Mouse (Mus musculus): ENCODE results near the gene Ifit1bl1. TPM values are rescaled to one million over a fixed set of nuclear protein-coding genes. Genes with fewer than 3 reads are reported as not detected.

The Ifit1bl1 gene
- polyA plus RNA-seq, 1 experiment from 2014 or later = 19.4 TPM

DNA sequence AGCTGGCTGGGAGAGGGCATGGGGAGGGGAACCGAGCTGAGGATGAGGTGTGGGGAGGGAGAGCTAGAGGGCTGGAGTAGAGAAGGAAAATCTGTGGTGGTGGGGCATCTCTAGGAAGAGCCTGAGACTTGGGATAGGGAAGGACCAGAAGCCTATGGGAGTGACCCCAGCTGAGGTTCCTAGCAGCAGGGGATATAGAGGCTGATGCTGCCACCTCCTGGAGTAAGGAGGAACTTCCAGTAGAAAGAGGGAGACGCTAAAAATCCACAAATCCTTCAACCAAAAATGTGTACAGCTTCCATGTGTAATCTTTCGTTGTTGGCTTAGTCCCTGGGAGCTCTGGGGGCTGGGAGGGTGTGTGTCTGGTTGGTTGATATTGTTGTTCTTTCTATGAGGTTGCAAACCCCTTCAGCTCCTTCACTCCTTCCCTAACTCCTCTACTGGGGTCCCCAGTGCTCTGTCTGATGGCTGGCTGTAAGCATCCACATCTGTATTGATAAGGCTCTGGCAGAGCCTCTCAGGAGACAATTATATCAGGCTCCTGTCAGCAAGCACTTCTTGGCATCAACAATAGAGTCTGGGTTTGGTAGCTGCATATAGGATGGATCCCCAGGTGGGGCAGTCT lies 35.3 kb upstream of the Ifit1bl1 start:
- Histone ChIP-seq H3K9ac (ENCODE audit: low read depth, low read length) (no peak overlapping the region), H3K4me3 (ENCODE audit: low read depth, low read length) (no peak overlapping the region), H3K27ac (ENCODE audit: low read depth, low read length) (no peak overlapping the region), H3K9me3 (ENCODE audit: control insufficient read depth) (no peaks in the 10 kb centered on the region), H3K27me3 (replicated peaks; ENCODE audit: control insufficient read depth, insufficient read depth, low read length) (no peaks in the 10 kb centered on the region), H3K4me2 (replicated peaks; ENCODE audit: low read depth) (no peak overlapping the region), H3K4me1 (replicated peaks; ENCODE audit: control insufficient read depth, insufficient read depth, low read length) (0 out of 2 replicates have a peak, but pooled peaks cover 3% of the 10 kb centered on the region), H3K36me3 (ENCODE audit: control insufficient read depth, insufficient read depth) (no peaks in the 10 kb centered on the region)
- no peak for ATAC-seq
- TF ChIP-seq CTCF (IDR thresholded peaks at IDR 0.05; ENCODE audit: low read depth) = peak; percentile 87
- 10% methylated on average over 3 of the region's 3 CpGs for WGBS

DNA sequence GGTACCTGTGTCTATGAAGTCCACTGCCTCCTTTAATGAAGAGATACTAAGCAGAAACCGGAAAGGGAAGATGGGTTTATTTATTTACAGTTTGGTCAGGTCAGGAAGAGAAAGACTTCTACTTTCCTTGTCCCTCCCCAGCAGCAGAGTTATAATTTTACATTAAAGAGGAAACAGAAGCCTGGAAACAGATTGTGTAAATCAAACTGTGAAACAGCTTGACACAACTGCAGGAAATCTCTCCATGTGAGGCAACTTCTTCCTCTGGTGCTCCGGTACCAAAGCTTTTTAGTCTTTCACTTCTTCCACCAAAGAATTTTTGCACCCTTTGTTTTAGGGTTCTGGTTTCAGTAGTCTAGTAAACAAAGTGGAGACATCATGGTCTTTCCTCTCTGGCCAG lies 31.7 kb upstream of the Ifit1bl1 start:
- H3K27ac ChIP-seq (ENCODE audit: low read depth, low read length) = no peak overlapping the region
- ATAC-seq = no peak
- no peaks in the 10 kb centered on the region for H3K9me3 ChIP-seq (ENCODE audit: control insufficient read depth)
- 61% methylated on average over 2 of the region's 2 CpGs for WGBS
- no peak overlapping the region for H3K4me2 ChIP-seq (replicated peaks; ENCODE audit: low read depth)
- no peak overlapping the region for H3K9ac ChIP-seq (ENCODE audit: low read depth, low read length)
- no peak for TF ChIP-seq CTCF (IDR thresholded peaks at IDR 0.05; ENCODE audit: low read depth)
- H3K36me3 ChIP-seq (ENCODE audit: control insufficient read depth, insufficient read depth) = no peaks in the 10 kb centered on the region
- no peak overlapping the region for H3K4me3 ChIP-seq (ENCODE audit: low read depth, low read length)
- no peaks in the 10 kb centered on the region for H3K27me3 ChIP-seq (replicated peaks; ENCODE audit: control insufficient read depth, insufficient read depth, low read length)
- no peaks in the 10 kb centered on the region for H3K4me1 ChIP-seq (replicated peaks; ENCODE audit: control insufficient read depth, insufficient read depth, low read length)

- no peak overlapping the region for H3K4me3 ChIP-seq (ENCODE audit: low read depth, low read length)
- H3K27ac ChIP-seq (ENCODE audit: low read depth, low read length) = no peak overlapping the region
- no peak overlapping the region for H3K9ac ChIP-seq (ENCODE audit: low read depth, low read length)
- no peaks in the 10 kb centered on the region for H3K4me1 ChIP-seq (replicated peaks; ENCODE audit: control insufficient read depth, insufficient read depth, low read length)
- no peaks in the 10 kb centered on the region for H3K27me3 ChIP-seq (replicated peaks; ENCODE audit: control insufficient read depth, insufficient read depth, low read length)
- no peak for ATAC-seq
- TF ChIP-seq CTCF (IDR thresholded peaks at IDR 0.05; ENCODE audit: low read depth) = no peak
- H3K36me3 ChIP-seq (ENCODE audit: control insufficient read depth, insufficient read depth) = no peaks in the 10 kb centered on the region
- H3K9me3 ChIP-seq (ENCODE audit: control insufficient read depth) = no peaks in the 10 kb centered on the region
- H3K4me2 ChIP-seq (replicated peaks; ENCODE audit: low read depth) = no peak overlapping the region
These were observed 29.7 kb upstream of the Ifit1bl1 start for GRCm38 (mm10) chr19:34631487-34631886.

DNA sequence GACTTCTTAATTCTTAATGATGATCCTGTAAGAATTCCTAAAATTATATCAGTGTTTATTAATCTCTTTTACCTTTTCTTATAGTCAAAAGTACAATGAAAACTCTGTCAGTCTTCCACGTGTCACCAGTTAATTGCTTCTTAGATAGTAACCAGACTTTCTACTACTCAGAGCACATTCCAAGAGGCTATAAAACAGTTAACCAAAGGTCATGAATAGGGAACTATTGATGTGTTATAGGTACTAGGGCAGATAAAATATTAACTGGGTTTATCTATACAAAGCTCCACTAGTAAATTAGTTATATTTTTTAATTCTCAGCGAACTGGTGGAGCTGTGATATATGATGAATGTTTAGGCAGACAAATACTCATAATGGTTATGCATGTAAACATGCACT lies 25.7 kb upstream of the Ifit1bl1 start:
- Histone ChIP-seq H3K4me2 (replicated peaks; ENCODE audit: low read depth) (peak overlapping the region; percentile 57; the same call in 1 of the 2 replicates), H3K4me1 (replicated peaks; ENCODE audit: control insufficient read depth, insufficient read depth, low read length) (no peaks in the 10 kb centered on the region; the same call in 1 of the 2 replicates), H3K4me3 (ENCODE audit: low read depth, low read length) (peak overlapping the region; percentile 39; the same call in 1 of the 2 replicates), H3K27me3 (replicated peaks; ENCODE audit: control insufficient read depth, insufficient read depth, low read length) (no peaks in the 10 kb centered on the region), H3K9me3 (ENCODE audit: control insufficient read depth) (no peaks in the 10 kb centered on the region), H3K36me3 (ENCODE audit: control insufficient read depth, insufficient read depth) (peaks cover 3% of the 10 kb centered on the region; the same call in 1 of the 2 replicates), H3K9ac (ENCODE audit: low read depth, low read length) (no peak overlapping the region), H3K27ac (ENCODE audit: low read depth, low read length) (0 out of 2 replicates have a peak overlapping the region, but pooled peaks have one; percentile 57)
- 30% methylated on average over 2 of the region's 2 CpGs for WGBS
- no peak for TF ChIP-seq CTCF (IDR thresholded peaks at IDR 0.05; ENCODE audit: low read depth)
- peak; percentile 78 for ATAC-seq

DNA sequence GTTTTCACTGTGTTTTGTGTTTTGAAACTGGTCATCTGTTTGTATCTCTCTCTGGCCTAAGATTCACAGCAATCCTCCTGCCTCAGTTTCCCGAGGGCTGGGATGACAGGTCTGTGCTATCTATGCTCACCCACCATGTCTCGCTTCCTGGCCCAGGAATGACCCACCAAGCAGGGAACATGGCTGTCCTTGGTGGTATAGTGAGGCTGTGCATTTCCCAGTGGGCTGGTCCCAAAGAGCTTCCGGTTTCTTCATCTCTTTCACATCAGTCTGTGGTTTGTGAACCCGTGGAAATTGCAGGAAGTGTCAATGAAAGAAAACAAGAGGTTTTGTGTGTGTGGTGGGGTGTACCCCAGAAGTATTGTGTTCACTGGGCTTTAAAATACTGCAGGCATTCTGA lies 22.9 kb upstream of the Ifit1bl1 start:
- no peak for TF ChIP-seq CTCF (IDR thresholded peaks at IDR 0.05; ENCODE audit: low read depth)
- no peaks in the 10 kb centered on the region for H3K9me3 ChIP-seq (ENCODE audit: control insufficient read depth)
- WGBS = 79% methylated on average over 4 of the region's 4 CpGs

GRCm38 (mm10) chr19:34623781-34624180 lies 22.0 kb upstream of the Ifit1bl1 start:
- Histone ChIP-seq H3K4me1 (replicated peaks; ENCODE audit: control insufficient read depth, insufficient read depth, low read length) (no peaks in the 10 kb centered on the region; the same call in 1 of the 2 replicates), H3K4me3 (ENCODE audit: low read depth, low read length) (no peak overlapping the region), H3K9me3 (ENCODE audit: control insufficient read depth) (no peaks in the 10 kb centered on the region), H3K36me3 (ENCODE audit: control insufficient read depth, insufficient read depth) (peaks cover 3% of the 10 kb centered on the region; the same call in 1 of the 2 replicates), H3K9ac (ENCODE audit: low read depth, low read length) (no peak overlapping the region), H3K27me3 (replicated peaks; ENCODE audit: control insufficient read depth, insufficient read depth, low read length) (no peaks in the 10 kb centered on the region), H3K27ac (ENCODE audit: low read depth, low read length) (no peak overlapping the region), H3K4me2 (replicated peaks; ENCODE audit: low read depth) (peak overlapping the region; percentile 41)
- TF ChIP-seq CTCF (IDR thresholded peaks at IDR 0.05; ENCODE audit: low read depth) = no peak
- no peak for ATAC-seq
- WGBS = 92% methylated on average over 6 of the region's 6 CpGs

More for the DNA sequence above, 22.9 kb upstream of the Ifit1bl1 start:
- Histone ChIP-seq H3K36me3 (ENCODE audit: control insufficient read depth, insufficient read depth) (peaks cover 3% of the 10 kb centered on the region; the same call in 1 of the 2 replicates), H3K4me3 (ENCODE audit: low read depth, low read length) (no peak overlapping the region), H3K27ac (ENCODE audit: low read depth, low read length) (no peak overlapping the region), H3K4me2 (replicated peaks; ENCODE audit: low read depth) (peak overlapping the region; percentile 41), H3K9ac (ENCODE audit: low read depth, low read length) (no peak overlapping the region), H3K27me3 (replicated peaks; ENCODE audit: control insufficient read depth, insufficient read depth, low read length) (no peaks in the 10 kb centered on the region), H3K4me1 (replicated peaks; ENCODE audit: control insufficient read depth, insufficient read depth, low read length) (no peaks in the 10 kb centered on the region; the same call in 1 of the 2 replicates)
- no peak for ATAC-seq

Measured in intestine, postnatal 0 days (tissue).